Mouse (Mus musculus) myocyte (in vitro differentiated cells): Measurements from ENCODE around the gene Adamtsl5.

Source experiments
- E2F4 ChIP-seq: IDR thresholded peaks from one replicate; pipeline ENCODE4 v1.6.1; 2011; ENCODE audit warnings: mild to moderate bottlenecking, control low read depth, moderate library complexity; ENCODE audit not compliant: insufficient read depth
- MYOG ChIP-seq, 3 experiments: IDR thresholded peaks; one replicate each; pipeline ENCODE4 v1.6.1; 2011; ENCODE audit warnings: control low read depth in 2 of 3, low read depth in 2 of 3, mild to moderate bottlenecking in 2 of 3; ENCODE audit not compliant: insufficient read length in 2 of 3, control insufficient read depth in 1 of 3, insufficient read depth in 1 of 3
- POLR2A ChIP-seq: IDR thresholded peaks from one replicate; pipeline ENCODE4 v1.6.1; 2011; ENCODE audit warnings: low read depth, mild to moderate bottlenecking, control low read depth, moderate library complexity; ENCODE audit not compliant: insufficient read length

DNA sequence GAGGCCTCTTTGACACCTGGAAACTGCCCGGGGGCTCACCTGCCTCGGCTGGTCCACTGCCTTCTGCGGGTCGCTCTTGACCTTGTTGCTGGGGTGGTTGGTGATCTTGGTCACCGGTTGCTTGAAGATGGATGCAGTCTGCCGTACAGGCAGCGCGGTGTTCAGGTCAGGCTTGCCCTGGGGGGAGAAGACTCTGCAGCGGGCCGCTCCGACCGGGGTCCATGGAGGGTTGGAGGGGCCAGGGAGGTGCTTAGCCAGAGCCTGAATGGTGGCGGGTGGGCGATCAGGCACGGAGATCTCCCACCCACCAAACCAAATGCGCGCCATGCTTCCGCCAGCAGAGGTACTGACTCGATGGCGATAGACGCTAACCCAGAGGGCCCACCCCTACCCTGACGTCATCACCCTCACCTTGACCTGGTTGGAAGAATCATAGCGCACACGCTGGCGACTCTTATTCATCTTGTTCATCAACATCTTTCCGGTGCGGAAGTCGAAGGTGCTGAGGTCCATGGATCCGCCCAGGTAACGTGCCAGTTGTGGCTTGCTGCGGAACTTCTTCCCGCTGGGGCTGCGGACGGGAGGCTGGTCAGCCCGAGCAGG is 46.9 kb upstream of the Adamtsl5 start:
- TF ChIP-seq E2F4, result no peak
- no peak for TF ChIP-seq MYOG (IDR thresholded peaks at IDR 0.05; ENCODE audit: control insufficient read depth in 1 of 3, insufficient read depth in 1 of 3, insufficient read length in 2 of 3, low read depth in 2 of 3)
- TF ChIP-seq POLR2A, result no peak
